Mouse (Mus musculus): ENCODE results near the gene Tmem167. TPM values are rescaled to one million over a fixed set of nuclear protein-coding genes. Genes with fewer than 3 reads are reported as not detected.
"Not testable (repeated sequence)": the region's sequence is repeated elsewhere in the genome, so short reads cannot be mapped to it uniquely, and the experiment has no call there.

The Tmem167 gene
- 1 to 10 TPM; 5.4 to 5.5 TPM for total RNA-seq (2021)
- long read RNA-seq, experiment 1, full-length matches to known transcripts: 30 of 33 reads
- long read RNA-seq, experiment 1, partial matches to known transcripts: 1 of 33 reads
- long read RNA-seq, experiment 1, other reads (novel, unspliced or antisense): 2 of 33 reads
- long read RNA-seq, experiment 2, full-length matches to known transcripts: 20 of 22 reads
- long read RNA-seq, experiment 2, partial matches to known transcripts: 2 of 22 reads
- long read RNA-seq, experiment 2, other reads (novel, unspliced or antisense): 0 of 22 reads

DNA sequence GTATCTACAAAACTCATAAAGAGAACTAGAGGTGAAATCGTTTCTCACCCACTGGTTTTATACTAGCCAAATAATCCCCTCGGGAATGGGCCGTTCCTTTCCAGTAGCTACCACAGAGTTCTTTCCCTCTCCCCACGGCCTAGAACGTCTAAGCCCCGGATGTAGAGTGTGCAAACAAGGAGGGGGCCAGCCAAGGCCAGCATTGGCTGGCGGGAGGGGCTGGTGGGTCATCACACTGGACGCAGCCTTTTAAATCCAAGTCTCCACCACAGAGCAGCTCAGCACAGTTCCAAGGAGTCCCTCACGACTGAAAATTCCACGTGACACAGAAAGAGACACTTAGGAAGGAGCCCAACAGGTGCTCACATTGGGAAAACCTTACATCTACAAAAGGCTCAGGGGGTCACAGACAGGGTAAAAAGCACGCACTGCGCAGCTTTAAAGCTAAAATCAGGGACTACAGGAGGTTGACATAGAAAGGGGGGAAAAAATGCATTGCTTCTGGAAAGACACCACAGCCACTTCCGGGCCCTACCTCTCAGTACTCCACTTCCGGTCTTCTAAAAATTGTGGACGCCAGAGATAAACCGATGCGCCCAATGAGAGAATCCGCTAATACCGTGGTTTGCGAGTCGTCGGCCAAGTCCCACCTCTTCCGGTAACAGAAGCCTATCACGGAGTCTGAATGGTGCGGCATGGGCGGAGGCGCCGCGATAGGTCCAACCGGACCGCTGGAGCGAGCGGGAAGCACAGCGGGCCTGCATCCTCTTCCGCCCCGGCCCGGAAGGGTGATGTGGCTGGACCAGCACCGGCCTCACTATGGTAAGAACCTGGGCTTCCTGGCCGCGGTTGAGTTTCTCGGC, at the start of gene Tmem167, which contains the start of gene Xrcc4:
TSS of gene Tmem167 (plus strand) at position 162 of the 863 bp plus-strand sequence.
TSS of gene Xrcc4 (minus strand) at position 647 of the 863 bp plus-strand sequence.
- DNase-seq: peak; percentile 99

DNA sequence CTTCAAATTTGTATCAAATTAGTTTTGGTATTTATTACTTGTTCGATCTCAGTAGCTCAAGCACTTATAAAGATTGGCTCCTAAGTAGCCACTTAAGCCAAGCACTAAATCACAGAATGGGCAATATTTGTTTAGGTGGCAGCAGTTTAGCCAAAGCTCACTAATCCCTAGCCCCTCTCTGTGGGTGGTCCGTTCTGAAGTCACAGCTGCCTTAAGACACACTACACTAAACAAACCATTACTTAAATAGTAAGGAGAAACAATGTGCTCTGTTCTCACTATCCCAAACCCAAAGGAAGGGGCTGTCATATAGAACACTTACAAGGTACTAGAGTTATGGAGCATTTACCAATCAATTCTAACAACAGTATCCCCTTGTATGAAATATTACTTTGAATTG, 49.3 kb upstream of the Tmem167 start:
- DNase-seq: no peak

DNA sequence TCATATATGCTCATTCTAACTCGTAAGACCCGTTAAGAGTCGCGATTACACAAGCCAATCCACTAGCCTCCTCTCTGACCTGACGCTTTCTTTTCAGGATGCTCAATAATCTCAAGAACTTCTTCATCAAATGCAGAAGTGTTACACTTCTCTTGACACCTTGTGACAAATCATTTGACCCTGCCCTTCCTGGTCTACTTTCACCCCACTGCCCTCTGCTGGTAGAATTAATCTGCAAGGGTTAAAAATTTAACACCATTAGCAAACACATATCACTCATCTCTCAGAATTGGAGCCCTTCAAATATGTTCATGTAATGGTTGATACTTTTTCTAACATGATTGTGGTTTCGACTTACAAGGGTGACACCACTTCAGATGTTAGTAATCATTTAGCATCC, 37.2 kb upstream of the Tmem167 start:
- no peak for DNase-seq

DNA sequence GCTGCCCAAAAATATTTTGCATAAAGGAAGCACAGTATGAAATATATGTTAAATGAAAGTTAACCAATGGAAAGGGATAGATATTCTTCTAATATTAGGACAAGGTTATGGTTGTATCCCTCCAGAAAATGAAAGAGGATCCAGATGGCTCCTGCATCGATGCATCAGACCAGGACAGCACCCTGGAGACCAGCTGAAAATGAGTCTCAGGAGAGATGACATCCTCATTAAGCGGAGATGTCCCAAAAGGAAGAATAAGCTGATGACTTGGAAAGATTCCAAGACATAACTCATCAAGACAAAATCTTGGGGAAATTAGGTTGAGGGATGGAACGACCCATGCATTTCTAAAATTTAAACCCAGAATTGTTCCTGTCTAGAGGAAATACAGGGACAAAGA, 36.5 kb upstream of the Tmem167 start:
- no peak for DNase-seq

DNA sequence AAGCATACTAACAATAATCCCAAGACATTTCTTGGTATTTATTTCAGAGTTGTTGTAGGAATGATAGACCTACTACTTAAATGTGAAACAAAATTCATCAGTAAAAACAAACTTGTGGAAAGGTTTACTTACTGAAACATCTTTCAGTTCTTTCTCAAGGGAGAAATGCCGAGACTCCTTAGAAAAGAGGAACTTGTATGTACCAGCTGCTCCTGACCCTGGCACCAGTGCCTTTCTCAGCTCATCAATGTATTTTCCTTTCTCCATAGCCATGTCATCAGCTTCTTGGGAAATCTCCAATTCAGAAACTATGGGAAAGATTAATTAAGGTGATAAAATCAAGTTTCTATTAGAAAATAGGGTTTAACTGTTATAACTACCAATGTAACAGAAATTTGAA, 27.0 kb upstream of the Tmem167 start:
- DNase-seq: no peak

DNA sequence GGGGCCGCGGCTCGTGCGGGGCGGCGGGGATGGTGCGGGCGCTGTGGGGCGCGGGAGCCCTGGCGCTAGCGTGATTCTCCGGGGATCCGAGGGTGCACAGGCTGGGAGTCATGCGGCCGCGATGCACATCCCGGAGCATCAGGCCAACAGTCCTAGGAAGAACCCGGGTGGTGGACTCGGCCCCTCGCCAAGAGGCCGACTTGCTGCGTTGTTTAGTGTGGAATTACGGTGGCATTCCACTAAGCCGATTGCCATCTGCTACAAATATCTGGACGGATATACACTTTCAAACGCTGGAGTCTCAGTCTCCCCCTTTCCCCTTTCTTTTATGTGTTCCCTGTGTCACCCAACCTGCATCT, 881 bp downstream of the Tmem167 start:
- DNase-seq: no peak

DNA sequence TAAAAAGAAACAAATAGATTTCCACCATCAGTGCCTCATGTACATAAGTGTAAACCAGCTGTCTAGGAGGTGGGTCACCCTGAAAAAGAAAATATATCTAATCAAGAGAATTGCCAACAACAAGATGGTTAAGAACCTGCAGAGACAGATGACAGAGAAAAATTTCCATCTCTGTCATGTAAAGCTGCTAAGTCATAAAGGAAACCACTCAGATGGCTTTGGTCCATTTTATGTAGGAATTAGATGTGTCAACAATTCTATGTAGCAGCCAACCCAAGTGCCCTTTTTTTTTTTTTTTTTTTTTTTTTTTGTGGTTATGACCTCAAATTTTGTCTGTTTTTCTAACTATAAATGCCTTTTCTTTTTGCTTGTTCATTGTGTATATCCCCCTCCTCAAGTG, 12.6 kb downstream of the Tmem167 start:
- no peak for DNase-seq

DNA sequence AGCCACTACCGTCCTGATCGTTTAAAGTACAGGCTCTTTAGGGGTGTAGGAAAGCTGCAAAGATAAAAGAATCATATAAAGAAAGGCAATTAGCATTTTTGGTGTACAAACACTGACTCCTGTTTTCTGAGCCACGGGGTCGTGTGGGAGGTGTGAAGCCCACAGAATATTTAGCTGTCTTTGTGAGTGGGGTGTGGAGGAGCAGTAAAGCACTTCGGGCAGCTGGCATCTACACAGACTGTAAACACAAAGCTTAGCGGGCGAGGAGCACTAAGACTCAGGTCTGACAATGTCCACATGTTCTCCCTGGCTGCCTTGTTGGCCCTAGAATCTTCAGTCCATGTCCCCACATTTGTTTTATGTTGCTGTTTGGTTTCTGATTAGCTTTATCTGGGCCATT, 17.2 kb downstream of the Tmem167 start:
- DNase-seq: no peak

DNA sequence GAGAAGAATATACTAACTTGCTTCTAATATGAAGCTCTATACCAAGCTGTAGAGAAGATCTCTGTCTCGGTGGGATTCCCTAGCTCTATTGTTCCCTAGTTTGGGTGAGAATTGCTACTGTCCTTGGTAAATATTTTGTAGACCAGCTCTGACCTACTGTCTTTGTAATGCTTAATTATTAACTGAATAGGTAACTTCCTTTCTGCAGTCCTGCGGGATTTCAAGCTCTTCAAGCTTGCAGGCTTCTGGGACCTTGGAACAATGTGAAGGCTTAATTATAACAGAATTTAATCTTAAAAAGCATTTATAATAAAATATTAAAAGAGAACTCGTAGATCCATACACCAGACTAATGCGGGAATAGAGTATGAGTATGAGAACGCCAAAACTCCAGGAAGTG, 19.8 kb downstream of the Tmem167 start:
- not testable (repeated sequence) for DNase-seq

DNA sequence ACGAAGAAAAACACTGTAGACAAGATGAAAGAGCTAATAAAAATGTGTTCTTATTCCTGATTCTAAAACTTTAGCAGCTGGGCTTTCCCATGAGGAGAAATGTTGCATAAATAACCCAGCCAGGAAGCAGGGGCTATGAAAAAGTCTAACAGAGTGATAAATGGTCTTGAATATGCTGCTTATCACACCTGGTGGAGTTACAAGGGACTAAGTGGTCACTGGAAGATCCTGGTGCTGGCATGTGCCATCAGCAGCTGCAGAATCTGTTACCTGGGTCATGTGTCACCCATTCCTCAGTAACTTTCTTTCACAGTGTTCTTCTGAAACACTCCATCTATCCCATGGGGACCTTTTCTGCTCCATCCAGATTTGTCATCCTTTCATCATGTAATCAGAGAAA, 22.8 kb downstream of the Tmem167 start:
- DNase-seq: no peak

DNA sequence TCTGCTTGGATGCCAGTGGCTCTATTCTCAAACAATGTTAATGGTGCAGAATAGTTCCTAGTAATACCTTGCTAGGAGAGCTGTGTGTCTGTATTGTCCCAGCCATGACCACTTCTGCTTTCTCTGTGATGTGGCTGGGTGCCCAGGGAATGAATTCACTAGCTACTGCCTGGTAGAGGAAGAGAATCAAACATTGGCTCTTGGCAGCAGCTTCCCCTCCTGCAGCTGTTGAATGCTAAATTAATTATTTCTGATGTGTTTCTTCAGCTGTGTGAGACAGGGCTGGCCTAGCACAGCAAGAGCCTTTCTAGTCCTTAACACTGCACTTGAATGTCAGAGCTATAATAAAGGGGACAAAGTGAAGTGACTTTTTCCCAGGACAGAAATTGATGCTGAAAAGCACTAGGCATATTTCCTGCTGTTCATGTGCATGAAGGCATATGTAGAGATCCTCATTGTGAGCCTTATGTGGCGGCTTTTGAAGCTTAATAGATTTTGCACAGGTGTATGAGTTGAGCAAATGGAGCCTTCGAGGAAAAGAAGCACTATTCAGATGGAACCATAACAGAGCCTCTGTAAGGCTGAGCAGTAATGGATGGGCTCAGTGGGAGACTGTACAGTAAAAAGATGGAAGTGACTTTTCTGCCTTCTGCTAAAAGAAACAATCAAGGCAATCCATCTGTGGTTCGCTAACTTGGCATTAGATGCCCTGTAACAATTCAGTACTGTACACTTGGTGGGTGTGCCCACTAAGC, 47.4 kb downstream of the Tmem167 start:
- DNase-seq: peak; percentile 3 to 12

DNA sequence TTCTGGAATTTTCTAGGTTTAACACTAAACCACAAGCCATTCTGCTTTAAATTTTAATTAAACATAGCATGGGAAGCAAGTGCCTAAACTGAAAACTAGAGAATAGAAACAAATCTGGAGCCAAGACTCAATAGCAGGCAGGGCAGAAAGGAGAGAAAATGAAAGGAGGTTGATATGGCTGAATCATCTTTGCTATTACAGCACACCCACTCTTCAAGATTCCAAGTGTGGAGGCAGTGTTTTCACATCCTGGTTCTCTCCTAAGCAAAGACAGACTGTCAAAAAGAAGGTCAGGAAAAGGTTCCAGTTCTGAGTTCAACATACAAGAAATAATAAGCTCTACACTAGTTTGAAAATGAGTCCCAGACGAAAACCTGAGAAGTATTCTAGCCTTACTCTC, 52.8 kb downstream of the Tmem167 start:
- no peak for DNase-seq

DNA sequence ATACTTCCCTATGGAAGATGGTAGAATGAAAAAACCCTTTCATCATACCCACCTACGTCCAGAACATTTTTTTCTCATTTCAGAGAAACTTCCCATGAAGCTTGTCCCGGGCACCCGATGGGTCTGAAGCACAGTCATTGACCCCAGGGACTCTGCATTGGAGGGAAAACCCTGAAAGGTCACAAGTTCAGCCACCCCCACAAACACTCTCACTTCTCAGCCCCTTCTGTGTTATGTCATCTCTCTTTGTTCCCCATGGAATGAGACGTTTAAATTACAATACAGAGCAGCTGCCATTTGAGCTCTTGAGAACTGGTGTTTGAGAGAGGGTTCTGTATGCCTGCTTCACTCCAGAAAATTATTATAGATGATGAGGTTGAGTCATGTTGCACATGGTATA, 54.3 kb downstream of the Tmem167 start:
- no peak for DNase-seq

DNA sequence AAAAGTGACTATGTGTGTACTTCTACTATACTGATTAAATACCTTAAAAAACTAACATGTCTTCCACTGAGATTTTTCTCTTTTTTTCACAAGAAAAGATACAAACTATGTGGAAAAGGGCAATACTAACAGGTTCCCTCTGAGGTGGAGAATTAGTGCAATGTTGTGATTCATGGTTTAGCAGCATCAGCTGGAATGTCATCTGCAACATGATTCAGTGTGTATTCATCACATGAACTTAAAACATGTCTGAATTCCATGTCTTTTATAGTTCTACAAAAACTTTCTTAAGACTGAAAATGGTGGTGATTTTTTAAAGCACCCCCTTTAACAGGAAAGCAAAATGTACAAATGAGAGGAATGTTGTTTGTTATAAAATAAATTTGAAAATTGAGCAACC, 63.0 kb downstream of the Tmem167 start:
- DNase-seq: no peak

DNA sequence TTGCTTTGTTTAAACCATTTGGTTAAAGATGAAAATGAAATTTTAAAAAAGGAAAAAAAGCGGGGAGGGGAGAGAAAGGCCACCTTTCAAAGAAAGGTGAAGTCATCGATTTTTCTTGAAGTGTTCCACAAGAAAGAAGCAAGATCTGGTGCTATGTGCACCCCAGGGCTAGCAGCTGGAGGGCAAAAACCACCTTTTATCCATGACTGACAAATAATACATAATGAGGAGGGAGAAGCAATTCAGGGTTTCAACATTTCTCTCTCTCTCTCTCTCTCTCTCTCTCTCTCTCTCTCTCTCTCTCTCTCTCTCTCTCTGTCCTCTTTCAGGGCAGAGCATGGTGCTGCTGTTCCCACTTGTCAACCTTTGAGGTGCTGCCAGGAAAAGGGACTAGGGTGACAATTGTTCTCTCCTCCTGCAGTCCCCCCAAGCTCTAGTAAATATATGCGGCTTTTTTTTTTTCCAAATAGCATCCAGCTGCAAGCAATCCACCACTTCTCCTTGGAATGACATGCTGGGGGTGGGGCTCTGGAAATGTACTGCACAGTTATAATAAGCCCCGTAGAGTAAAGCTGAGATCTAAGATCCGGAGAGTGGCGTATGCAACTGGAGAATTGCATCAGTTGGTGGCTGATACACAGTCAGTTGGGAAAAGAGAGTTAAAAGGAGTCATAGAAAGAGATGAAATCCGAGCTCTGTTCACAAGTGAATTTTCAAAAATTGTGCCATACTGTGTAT, 63.8 kb downstream of the Tmem167 start:
- no peak for DNase-seq

DNA sequence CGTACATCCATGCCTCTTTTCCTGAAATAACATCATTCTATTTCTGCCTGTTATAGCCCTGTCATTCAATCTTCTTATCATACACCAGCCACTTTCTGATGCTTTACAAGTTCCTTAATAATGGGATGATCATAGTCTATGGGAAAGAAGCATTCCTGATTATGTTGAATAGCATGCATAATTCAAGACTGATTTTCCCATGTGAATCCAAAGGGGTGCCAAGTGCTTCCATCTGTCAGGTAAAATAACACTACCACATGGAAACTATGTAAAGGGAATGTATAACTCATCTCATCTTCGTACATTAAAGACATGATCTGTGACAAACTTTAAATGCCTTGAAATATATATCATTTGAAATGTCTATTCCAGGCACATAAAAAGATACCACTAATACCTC, 75.2 kb downstream of the Tmem167 start:
- no peak for DNase-seq

DNA sequence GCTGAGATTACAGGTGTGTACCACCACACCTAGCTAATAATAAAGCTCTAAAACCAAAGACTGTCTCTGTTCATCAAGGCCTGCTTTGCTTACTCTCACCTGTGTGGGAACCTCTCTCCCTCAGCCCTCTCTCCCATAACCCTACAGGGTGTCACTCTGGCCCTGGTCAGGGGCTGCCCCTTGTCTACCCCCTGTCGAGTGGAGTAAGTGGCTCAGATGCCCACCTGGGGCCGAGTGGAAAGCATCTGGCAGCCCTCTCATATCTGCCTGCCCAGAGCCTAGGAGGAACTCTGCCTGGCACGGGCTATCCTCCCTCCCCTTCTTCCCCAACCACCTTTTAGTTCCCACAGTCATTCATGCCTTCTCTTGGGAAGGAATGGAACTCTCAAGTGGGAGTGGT, 78.1 kb downstream of the Tmem167 start:
- no peak for DNase-seq

DNA sequence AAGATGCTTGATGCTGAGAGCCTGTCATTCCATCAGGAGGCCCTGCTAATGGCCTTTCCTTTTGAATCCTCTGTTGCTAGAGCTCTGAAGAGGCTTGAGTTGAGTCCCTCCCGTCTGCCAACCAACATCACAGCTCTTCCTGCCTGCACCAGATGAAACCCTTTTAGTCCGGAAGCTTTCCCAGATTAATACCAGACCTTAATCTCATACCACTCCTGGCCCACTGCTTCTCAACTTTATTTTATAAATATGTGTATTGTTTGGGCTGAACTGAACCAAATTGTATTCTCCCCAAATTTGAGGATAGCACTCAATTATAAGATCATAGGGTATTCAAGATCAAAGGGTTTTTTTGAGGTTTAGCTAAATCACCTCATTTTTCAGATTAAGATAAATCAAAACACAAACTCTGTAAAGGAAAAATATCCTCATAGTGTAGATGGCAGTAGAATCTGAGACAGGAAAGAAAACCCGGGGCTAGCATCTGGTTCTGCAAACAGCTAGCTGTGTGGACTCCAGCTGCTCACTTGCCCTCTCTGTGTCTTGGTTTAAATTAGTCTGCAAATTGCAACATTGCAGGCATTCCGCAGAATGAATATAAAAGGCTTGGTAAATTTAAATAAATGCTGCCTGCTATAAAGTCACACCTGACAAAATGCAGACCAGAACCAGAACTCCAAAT, 81.3 kb downstream of the Tmem167 start:
- no peak for DNase-seq

DNA sequence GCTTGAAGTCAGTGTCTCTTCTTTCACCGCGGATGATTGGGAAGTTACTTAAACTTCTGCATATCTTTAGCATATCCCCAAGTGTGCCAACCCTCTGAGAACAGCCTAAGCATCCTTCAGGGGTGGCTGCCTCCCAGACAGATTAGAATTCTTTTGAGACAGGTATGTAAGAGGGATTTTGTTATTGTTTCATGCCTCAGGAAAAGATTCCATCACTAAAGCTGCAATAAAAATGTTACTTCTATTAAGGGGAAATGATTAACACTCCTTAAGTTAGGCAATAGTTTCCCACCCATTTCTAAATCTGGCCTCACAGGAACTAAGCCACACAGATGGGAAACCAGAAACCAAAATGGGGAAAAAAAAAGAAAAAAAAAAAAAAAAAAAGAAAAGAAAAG, 81.9 kb downstream of the Tmem167 start:
- no peak for DNase-seq

DNA sequence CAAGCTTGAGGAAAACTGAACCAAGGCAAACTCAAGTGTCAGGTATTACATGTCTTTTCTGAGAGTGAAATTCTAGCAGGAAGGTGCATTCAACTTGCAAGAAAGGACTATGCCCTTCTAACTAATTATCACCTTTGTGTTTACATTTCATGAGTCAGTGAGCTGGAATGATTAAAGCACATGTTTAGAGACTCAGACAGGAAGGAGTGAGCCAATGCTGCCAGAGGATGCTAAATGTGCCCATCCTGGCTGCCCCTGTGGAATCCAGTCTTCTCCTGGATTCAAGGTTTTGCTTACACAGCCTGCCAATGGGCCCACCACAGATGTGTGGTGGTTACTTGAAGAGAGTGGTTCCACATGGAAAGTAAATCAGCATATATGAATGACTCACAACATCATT, 82.5 kb downstream of the Tmem167 start:
- DNase-seq: no peak

DNA sequence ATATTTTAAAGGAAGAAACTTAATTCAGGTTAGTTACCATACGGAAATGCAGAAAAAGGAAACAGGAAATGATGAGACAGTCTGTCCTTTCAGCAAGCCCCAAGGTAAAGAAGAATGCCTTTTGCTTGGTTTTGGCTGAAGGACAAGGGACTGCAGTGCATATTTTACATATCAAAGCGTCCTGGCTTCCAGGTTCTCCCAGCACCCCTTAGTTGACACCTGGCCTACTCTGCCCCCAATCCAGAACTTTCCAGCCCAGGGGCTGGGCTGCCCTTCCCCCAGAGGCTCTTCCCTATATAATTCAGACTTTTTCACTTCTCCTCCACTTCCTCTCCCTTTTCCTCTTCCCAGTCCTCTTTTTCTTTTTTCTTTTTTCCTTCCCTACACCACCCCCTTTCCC, 86.7 kb downstream of the Tmem167 start:
- no peak for DNase-seq

DNA sequence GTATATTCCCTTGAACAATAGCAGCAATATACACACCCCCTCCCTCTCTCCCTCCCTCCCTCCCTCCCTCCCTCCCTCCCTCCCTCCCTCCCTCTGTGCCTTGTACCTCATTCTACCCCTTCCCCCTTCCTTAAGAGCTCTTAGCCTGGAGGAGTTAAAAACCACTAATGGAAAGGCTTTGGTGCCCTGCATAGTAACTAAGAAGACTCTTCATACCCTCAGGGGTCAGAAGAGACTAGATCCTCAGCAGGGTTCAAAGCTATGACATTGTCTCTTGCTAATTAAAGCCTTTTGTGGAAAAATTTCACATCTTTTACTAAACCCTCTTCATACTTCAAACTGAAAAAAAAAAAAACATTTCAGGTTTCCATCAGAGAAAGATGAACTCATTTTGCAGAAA, 93.3 kb downstream of the Tmem167 start:
- DNase-seq: no peak

Data from heart, adult 18-20 months (tissue).